Mouse (Mus musculus): ENCODE results near the gene Sorbs2.
A peak's percentile ranks its signal among the peaks of the same experiment; 100 is the strongest.
"Not testable (repeated sequence)": the region's sequence is repeated elsewhere in the genome, so short reads cannot be mapped to it uniquely, and the experiment has no call there.

The Sorbs2 gene

DNA sequence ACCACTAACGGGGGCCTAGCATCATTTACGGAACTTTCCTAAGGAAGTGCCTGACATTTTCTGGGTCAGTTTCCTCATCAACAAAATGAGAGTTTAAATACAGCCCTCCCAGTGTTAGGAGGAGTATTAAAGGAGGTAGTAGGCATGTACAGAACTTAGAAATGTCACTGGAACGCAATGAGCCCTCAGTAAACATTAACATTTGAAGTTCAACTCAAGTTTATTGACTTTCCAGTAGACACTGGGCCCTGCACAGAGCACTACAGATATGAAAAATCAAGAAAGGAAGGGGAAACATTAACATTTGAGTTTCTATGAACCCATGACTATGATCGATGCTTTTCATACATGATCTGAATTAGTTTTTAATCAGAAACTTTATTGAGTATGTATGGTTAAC, 347.5 kb downstream of the Sorbs2 start:
- no peak for DNase-seq

DNA sequence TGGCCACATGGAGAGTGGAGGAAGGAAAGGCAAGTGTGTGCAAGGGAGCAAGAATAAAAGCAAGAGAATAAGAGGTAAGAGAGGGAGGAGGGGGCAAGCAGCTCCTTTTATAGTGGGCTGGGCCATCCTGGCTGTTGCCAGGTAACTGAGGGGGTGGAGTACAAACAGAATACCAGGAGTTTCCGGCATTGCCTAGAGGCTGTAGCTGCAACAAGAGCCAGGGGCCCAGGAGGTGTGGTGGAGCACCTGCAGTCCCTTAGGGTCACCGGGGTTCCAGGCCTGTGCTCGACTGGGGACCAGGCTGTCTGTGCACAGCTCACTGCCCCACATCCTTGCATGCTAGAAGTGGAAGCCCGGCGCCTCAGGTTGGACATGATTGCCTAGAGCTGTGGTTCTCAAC, 350.1 kb downstream of the Sorbs2 start:
- no peak for DNase-seq

DNA sequence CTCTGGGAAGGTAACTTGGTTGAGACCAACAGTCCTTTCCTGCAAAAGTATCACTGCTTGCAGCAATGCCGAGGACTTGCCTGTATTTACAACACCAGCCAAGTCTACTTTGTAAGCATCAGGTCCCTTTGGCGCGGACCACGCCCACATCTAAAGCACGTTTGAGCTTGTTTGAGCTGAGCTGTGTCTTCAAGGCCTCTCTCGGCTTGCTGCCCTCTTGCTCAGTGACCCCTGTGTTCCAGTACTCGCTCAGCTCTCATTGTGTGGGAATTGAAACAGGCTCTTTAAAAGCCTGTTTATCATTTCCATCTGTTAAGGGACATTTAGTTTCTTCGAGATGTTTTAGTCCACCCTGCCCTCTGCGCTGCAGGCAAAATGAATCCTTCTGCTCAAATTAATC, 350.8 kb downstream of the Sorbs2 start:
- no peak for DNase-seq

DNA sequence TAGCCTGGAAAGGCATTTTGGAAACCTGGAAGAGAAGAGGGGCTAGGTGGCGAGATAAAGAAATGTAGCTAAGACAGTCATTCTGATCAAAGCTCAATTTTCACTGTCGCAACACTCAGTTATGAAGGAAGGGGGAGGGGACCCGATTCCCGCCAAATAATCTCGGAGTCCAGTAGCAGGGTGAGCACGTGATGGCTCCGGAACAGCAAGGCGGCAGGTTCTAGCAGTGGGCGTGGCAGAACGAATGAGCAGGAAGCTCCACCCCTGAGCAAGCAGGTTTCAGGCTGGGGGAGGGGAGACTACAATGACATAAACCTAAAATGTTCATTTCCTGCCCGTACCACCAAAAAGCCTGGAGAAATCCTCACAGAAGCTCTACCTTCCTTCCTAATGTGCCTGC, 364.0 kb downstream of the Sorbs2 start:
- DNase-seq = not testable (repeated sequence)

DNA sequence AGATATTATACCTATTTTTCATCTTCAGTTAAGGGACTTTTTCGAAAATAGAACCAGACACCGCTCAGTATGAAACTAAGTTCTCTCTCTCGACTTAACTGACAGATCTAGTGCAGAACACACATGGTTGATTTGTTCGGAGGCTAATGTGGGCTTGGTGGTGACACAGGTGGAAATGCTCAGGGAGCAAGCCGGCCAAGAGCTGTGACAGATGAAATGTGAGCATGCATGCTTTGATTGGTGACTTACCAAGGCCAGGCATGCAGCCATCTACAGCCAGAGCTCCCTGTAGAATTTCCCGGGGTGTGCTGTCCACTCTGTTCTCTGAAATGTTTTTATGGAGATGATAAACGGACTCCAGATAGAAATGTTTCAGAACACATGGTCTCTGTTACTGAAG, 364.5 kb downstream of the Sorbs2 start:
- no peak for DNase-seq

DNA sequence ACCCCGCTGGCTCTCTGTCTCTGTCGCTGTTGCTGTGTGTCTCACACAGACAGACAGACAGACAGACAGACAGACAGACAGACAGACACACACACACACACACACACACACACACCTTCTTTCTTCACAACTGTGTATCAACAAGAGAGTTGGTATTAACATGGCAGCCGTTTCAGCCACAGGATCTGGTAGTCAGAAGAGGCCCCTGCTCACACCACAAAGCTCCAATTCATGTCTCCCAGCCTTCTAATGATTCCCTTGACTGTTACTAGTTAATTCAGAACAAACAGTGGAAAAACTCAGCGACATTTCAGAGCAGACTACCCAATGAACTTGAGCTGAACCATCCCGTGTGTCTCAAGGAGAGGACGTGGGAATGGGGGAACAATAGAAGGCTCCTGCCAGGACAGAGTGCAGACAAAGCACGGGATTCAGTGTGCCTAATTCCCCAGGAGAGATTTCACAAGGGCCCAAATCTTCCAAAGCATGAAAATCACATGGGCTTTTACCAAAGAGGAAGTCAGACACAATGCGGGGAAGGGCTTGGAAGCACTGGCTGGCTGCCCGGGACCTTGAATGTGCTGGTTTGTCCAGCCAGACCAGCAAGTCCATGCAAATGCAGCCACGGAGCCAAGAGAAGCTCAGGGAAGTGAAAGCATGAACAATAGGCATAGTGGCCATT, 367.5 kb downstream of the Sorbs2 start:
- DNase-seq = peak; percentile 22 to 29

DNA sequence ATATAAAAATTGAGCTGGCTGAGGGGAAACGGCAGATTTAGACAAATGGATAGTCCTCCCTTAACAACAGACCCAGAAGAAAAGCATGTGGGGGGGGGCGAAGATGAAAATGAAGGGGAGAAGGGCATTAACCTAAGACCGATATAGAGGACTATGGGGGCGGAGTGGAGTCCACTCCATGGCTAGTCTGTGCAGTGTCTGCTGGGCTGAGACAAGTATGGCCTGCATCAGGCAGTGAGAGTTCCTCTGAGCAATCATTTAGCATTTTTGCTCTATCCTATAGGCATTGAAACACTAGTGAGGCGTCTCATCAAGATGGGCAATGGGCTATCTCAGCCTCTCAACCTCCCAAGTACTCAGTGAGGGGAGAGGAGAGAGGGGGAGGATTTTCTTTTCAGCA, 368.8 kb downstream of the Sorbs2 start:
- no peak for DNase-seq

Data from spleen, adult 18-20 months (tissue).